Mouse (Mus musculus) yolk sac, embryonic 10.5 days (tissue): ENCODE measurements around the gene Ccdc151.

Experiments used
- DNase-seq: peaks from one replicate; pipeline ENCODE4 v3.0.0-alpha.2; 2017; ENCODE audit warnings: low spot score

Ccdc151 gene

DNA sequence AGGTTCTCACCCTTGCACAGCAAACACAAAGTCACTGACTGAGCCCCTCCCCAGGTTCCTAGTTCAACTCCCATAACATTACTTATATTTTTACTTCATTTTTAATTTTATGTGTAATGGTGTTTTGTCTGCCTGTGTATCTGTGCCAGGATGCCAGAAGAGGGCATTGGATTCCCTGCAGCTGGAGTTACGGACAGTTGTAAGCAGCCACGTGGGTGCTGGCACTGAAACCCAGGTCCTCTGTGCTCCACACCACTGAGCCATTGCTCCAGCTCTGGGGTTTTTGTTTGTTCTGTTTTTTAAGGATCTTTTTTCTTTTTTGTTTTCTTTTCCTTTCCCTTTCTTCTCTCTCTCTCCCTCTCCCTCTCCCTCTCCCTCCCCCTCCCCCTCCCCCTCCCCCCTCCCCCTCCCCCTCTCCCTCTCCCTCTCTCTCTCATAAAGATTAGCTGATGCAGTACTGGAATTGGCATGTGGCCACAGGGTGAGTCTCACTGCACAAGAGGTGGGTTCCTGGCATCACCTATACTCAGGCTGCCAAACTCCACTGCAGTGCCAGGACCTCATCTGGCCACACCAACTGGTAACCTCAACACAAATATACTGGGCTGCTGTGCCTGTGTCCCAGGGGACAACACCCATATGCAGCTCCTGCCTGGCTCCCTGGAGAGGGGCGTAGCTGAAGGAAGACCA lies 6.1 kb downstream of the Ccdc151 start:
- DNase-seq = no peak

GRCm38 (mm10) chr9:21992227-21992626 lies 10.2 kb downstream of the Ccdc151 start:
- DNase-seq = no peak

GRCm38 (mm10) chr9:21989230-21990110 lies 13.0 kb downstream of the Ccdc151 start, which contains the start of gene Rgl3:
Rgl3 (minus strand) TSS chr9:21989446.
- peak; percentile 21 for DNase-seq

GRCm38 (mm10) chr9:21988421-21989101 lies 13.9 kb downstream of the Ccdc151 start:
- DNase-seq = no peak

GRCm38 (mm10) chr9:21987592-21988342 lies 14.7 kb downstream of the Ccdc151 start:
- no peak for DNase-seq

DNA sequence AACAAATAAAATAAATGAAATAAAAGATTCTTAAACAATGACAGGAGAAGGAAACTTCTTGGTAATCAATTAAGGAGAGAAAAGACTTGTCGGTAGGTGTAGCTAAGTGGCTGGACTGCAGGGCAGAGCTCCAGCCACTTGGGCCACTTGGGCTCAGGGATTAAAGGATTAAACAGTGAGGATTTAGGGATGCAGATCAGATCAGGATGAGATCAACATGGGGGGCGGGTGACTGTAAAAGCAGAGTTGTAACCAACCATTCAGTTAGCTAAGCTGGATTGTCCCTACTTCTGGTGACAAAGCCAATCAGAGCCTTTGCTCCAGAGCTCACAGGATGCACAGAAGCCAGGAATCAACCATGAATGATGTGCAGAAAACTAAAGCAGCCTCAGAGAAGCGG lies 18.5 kb downstream of the Ccdc151 start:
- DNase-seq = no peak

- no peak for DNase-seq
These were observed 23.9 kb downstream of the Ccdc151 start for GRCm38 (mm10) chr9:21978398-21979128.

- no peak for DNase-seq
These were observed 24.5 kb downstream of the Ccdc151 start for GRCm38 (mm10) chr9:21977972-21978371.

- DNase-seq = no peak
These were observed 25.1 kb downstream of the Ccdc151 start for GRCm38 (mm10) chr9:21977331-21977730.

DNA sequence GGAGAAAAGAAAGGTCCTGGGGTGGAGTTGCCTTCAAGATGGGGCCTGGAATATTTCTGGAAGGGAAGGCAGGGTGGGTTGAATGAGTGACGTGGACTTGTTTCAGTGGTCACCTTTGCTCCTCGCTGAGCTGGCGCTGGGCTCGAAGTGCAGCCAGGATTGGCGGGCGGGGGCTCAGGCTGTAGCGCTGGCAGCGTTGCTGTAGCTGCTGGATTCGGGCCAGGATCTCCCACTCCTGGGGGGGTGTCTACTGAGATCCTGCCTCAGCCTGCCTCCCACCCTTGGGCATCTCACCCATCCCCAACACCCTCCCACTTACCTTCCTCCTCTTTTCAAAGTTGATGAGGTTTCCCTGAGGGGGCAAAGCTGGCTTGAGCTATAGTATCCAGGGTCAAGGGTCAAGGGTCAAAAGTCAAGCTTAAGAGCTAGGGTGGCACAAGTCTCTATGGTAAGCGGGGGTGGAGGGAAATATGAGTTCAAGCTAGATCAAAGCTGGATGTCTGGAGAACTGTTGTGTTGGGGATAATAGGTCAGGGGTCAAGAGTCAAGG lies 25.7 kb downstream of the Ccdc151 start:
- DNase-seq = no peak

DNA sequence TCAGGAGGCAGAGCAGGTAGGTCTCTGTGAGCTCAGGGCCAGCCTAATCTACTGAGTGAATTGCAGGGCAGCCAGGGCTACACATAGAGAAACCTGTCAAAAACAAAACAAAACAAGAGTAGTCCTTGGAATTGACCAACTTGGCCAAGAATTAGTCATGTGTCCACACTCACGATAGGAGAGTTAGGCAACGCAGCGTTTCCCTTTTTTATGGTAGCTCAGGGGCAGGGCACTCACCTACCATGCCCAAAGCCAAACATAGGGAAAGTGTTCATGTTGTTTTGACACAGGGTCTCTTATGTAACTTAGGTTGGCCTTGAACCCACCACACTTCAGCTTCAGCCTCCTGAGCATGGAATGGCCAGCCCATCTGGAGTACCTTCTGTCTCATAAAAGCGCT lies 33.1 kb downstream of the Ccdc151 start:
- no peak for DNase-seq

- no peak for DNase-seq
These were observed 33.6 kb downstream of the Ccdc151 start for GRCm38 (mm10) chr9:21968883-21969282.

- peak; percentile 64 for DNase-seq
These were observed 39.0 kb downstream of the Ccdc151 start, which contains the start of gene Epor for GRCm38 (mm10) chr9:21963417-21963816. Epor (minus strand) TSS chr9:21963506.

- peak; percentile 83 for DNase-seq
These were observed 39.9 kb downstream of the Ccdc151 start for GRCm38 (mm10) chr9:21962416-21963059.

DNA sequence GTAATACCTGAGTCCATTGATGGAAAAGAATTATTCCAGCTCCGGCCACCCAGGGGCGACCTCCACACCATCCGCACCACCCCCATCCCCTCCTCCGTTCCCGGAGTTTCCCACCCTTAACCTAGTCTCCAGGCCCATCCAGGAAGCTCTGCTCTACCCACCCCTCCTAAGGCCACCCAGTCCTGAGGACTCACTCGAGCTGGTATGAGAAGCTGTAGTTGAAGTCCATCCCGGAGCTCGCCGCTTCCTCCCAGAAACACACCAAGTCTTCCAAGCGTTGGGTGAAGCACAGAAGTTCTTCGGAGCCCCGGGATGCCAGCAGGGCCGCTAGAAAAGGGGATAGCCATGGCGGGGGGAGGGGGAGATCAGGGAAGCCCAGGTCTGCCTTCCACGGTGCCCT lies 40.4 kb downstream of the Ccdc151 start:
- DNase-seq = no peak

- no peak for DNase-seq
These were observed 41.0 kb downstream of the Ccdc151 start for GRCm38 (mm10) chr9:21961366-21961980.

GRCm38 (mm10) chr9:21960558-21961208 lies 41.8 kb downstream of the Ccdc151 start:
- peak; percentile 41 for DNase-seq

GRCm38 (mm10) chr9:21960135-21960534 lies 42.3 kb downstream of the Ccdc151 start:
- DNase-seq = no peak

- no peak for DNase-seq
These were observed 43.2 kb downstream of the Ccdc151 start for GRCm38 (mm10) chr9:21959244-21959643.
